Mouse (Mus musculus) liver, embryonic 14 days (tissue): ENCODE measurements around the gene Cycs. TPM values are rescaled to one million over a fixed set of nuclear protein-coding genes. Genes with fewer than 3 reads are reported as not detected.

ENCODE experiments used
- polyA plus RNA-seq: library from polyadenylated mRNA; depleted of rRNA; stranded (reverse); fragments of >200 nt; gene quantifications from 2 replicates; pipeline ENCODE4 v1.2.3, GENCODE M21; 2012; rRNA removed

Cycs gene
- polyA plus RNA-seq, result 26.3 TPM in 2 replicates

DNA sequence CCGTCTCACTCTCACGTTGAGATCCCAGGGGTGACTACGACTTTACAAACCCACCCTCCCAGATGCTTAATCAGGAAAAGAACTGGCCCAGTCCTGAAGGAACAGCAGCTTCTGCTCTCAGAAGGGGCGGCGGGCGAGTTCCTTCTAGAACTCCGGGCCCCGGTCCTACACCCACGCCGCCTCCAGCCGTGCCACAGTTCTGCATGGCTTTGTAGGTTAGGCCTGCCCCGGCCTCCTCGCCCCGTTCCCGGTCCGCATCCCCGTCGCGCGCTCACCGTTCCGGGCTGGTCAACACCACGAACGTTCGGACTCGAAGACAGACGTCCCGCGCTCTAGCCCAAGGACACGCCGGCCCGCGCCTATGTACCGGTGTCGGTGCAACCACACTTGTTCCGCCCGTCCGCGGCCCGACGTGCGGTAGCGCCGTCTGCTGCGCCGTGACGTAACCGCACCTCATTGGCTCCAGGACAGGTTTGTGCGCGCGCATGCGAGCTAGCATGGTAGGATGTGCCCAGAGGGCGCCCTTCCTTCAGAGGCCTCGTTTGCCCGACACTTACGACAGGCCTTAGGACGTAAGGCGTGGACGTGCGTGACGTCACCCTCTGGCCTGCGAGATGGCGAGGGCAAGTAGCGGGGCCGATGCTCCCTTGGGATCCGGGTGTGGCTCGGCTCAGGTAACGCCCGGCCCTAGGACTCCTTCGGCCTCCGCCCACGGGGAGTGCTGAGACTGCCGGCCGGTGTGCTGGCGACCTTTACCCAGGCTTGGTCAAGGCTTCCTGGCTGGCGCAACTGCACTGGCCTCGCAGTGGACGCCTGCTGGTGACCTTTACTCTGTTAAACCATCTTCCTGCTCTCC lies at the start of gene Cycs:
TSS of gene Cycs (minus strand) at position 398 of the 856 bp plus-strand sequence.

DNA sequence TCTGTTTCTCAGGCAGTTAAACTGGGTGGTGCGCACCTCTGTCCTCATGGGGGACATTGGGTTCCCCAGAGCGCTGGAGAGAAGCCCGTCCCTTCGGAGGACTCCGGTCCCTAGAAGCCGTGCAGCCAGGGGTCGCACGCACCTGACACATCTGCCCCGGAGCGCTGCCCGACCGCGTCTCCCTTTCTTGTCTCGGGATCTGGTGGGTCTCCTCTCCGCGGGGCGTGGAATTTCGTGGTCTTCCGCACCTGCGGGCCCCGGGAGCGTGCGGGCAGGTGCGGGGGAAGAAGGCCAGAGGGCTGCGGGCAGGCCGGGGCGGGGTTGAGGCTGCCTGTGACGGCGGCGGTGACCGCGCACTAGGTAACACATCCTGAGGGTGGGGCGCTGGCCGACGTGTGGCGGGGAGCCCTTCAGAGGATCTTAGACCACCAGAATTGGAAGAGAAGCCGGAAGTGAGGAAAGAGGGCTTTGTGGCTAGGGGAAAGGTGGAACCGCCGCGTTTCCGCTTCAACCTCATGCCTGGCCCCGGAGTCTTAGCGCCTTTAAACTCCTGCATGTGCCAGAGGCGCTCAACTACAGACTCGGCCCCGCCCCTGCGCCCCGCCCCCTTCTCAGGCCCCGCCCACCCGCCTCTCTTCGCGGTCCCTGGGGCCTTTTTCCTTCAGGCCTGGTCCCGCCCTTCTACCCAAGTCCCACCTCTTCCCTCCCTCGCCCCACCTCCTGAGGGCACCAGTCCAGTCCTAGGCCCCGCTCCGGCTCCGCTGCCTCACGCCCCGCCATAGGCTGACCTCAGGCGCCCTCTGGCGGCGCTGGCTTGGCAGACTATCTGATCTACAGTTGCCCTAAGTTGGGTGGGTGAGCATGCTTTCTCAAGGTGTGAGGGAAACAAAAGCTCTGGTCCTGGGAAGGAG lies 30.2 kb upstream of the Cycs start, which contains the start of gene 4921507P07Rik:
TSS of gene 4921507P07Rik (minus strand) at position 332 of the 911 bp plus-strand sequence.

Other genes with a start within 250 kb of the Cycs start
- 0.69 and 0.78 TPM in 2 replicates for gene Osbpl3, start 110.3 kb downstream of the Cycs start, polyA plus RNA-seq
- 0.23 and 0.31 TPM in 2 replicates for gene 4921507P07Rik, start 30.1 kb upstream of the Cycs start, polyA plus RNA-seq
- not detected in 2 replicates for gene Npvf, start 87.9 kb upstream of the Cycs start, polyA plus RNA-seq